Mouse (Mus musculus): ENCODE measurements at regions not wholly inside any gene's neighbourhood (a gene's known extent, or its start where the extent isn't known, plus 50 kb on each side); places are given as distances from the start of the nearest gene placed in this dataset.

DNA sequence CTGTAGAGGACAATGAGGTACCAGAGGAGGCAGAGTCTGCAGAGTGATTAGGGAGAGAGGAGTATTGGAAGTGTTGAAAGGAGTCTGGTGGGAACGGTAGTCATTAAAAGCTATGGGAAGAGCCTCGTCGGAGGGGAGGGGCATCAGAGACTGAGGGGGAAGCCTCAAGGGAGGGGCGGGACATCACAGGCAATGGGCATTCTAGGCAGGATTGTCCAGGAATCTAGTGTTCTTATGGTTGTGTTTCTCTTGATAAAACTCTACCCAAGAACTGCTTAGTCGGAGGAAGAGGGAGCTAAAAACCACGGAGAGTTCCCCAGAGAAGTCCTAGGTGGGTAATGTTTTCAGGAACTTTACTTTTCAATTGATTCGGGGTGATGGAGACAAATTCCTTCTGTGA, 90.2 kb downstream of the Sec23ip start:
- DNase-seq (ENCODE audit: low spot score): no peak

DNA sequence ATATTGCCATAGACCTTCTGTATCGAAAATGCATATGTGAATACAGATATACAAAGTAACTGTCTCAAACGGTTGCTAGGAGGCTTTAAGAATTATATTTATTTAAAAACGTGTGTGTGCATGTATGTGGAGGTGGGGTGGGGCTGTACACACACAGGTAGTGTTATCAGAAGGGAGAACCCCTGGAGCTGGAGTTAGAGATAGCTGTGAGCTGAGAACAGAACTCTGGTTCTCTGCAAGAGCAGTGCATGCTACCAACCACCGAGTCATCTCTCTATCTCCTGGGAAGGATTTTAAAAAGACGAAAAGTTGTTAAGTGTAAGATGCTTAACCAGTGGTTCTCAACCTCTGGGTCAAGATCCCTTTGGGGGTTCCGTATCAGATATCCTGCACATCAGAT, 91.7 kb downstream of the Sec23ip start:
- DNase-seq (ENCODE audit: low spot score): no peak

DNA sequence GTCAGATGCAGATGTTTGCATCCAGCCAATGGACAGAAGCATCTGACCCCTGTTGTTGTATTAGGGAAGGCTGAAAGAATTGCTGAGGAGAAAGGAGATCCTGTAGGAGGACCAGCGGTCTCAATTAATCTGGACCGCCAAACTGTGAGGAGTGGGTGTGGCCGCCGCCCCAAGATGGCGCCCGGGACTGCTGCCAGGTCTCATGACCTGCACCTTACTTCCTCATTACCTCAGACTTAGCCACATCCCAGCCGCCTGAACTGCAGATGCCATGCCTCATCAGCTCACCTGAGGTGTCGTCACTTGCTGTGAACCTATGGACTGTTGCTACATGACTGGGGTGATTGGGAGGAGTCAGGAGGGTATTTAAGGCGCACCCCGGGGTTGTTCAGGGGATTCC, 97.8 kb downstream of the Sec23ip start:
- DNase-seq (ENCODE audit: low spot score): no peak

DNA sequence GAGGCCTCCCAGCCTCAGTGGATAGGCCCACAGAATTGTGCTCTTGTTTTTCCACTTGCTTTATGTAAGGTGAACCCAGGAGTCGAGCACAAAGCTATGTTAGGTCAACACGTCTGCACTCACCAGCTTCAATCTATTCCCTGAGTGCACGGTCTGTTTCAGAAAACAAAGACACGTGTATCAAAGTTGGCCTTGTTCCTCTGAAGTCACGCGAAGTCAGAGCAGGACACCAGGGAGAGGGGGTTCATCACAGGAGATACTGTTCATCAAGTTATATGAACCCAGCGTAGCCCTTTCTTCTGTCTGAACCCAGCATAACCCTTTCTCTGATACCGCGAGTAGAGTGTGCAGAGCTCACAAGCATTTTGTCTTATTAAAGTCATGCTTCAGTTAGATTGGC, 98.8 kb downstream of the Sec23ip start:
- no peak for DNase-seq (ENCODE audit: low spot score)

DNA sequence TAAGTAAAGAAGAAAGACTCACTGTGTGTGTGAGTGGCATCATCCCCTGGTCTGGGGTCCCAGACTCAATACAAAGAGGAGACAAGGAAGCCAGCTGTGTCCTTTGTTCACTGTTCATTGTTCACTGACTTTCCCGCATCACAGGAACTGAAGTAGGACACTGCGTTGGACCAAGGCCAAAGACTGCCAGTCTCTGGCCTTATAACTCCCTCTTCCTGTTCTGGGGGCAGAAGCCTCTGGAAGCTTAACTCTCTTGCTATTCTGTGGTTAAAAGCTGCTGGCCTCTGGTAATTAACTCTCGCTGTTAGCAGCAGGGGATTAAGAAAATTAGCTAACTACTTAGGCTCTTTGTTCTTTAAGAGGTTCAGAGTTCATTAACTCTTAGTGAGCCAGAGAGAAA, 104.5 kb downstream of the Sec23ip start:
- no peak for DNase-seq (ENCODE audit: low spot score)

DNA sequence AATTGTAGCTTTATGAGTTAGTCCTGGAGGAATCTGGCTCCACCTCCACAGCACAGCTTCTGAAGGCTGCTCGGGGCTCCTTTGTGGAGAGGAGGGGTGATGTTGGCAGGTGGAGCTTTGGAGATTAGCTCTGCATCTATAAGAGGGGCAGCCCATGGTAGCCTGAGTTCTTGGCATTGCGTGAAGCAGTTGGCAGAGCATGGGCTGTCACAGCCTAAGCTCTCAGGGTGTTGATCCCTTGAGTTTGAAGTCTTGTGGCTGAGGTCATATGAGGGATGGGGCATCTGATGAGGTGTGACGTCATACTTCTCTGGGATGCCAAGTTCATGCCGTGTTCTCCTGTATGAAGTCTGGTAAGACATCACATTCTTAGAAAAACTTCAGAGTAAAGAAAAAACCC, 109.5 kb downstream of the Sec23ip start:
- no peak for DNase-seq (ENCODE audit: low spot score)

DNA sequence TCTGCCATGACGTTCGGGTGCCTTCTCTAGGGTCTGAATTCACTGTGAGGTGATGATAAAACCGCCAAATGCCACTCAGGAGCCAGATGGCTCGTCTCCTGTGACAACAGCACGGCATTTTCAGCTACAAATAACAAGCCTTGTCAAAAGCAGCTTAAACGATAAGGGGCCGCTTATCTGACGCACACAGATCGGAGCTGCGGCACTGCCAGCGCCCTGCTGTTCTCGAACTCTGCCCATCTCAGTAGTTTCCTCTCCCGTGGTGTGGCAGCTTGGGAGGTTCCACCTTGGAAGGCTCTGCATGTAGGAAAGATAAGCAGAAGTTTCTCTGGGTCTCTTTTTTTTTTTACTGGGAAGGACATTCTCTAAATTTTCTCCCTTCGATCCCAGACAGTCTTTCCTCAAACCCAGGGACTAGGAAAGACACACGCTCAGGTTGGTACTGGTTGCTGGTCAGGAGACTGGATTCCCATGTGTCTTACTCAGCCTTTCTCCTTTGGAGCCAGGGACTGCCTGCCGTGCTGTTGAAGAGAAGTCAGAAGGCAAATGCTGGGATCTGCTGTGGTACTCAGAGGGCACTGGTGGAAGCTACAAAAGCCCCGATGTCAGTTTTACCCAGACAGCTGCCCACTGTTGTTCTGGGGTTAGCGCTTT, 110.1 kb downstream of the Sec23ip start:
- DNase-seq (ENCODE audit: low spot score): no peak

DNA sequence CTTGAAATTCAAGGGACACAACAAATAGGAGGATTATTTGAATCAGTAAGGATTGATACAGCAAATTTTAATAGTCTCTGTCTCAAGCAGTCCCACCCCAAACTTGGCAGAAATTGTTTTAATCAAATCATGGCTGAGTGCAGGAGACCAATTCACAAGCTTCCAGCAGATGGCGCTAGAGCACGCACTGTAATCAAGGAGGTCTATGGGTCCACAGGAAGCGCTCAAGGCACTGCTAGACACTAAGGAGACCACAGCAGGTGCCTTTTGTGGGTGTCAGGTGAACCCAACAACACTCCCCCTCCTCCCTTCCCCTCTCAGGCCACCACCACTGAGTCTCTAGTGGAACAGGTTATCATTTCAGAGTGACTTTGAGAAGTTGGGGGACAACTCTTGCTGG, 115.4 kb downstream of the Sec23ip start:
- peak; percentile 33 for DNase-seq (ENCODE audit: low spot score)

DNA sequence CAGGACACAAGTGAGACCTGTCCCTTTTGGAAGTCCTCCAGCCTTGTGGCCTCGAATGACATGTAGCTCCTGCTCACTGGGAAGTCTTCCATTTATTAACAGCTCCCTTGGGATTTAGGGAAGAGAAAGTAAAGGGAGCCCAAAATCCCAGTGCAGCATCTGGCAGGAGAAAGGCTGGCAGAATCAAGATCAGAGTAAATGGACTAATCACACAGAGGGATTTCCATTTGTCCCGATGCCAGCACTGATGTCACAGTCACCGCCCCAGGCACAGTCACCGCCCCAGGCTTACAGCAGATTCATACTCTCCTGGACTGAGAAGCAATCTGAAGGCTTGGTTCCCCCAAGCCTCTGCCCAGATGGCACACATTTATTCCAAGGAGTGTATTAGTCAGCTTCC, 116.0 kb downstream of the Sec23ip start:
- peak; percentile 9 for DNase-seq (ENCODE audit: low spot score)

DNA sequence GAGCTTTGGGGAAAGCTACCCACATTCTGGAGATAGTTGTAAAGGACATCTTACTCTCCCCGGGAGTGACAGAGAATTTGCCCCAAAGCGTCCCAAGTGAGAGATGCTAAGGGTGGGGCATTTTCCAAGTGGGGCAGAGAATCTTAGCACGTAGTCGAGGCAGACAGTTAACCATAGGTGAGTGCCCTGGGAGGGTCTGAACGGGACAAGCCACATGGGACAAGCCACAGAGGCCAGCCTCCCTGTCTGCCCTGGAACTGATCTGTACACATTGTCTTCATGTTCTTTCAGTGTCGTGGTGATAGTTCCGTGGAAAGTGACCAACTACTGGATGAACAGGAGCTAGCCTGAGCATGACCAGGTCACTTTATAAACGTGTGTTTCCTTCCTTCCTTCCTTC, 116.6 kb downstream of the Sec23ip start:
- DNase-seq (ENCODE audit: low spot score): no peak

DNA sequence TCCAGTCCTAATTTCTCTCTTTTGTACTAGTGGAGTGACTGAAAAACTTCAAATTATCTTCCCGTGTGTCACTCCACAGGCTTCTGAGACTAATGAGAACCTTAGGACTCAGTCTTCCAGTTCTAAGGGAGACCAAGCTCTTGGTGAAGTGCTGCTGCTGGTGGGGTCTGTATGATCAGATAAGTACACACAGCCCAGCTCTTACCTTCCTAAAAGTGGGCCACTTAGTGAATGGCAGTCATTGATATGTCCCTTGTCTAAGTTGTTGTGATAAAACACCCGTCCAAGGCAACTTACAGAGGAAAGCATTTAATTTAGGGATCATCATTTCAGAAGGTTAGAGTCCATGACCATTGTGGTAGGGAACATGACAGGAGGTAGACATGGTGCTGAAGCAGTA, 124.1 kb downstream of the Sec23ip start:
- DNase-seq (ENCODE audit: low spot score): no peak

DNA sequence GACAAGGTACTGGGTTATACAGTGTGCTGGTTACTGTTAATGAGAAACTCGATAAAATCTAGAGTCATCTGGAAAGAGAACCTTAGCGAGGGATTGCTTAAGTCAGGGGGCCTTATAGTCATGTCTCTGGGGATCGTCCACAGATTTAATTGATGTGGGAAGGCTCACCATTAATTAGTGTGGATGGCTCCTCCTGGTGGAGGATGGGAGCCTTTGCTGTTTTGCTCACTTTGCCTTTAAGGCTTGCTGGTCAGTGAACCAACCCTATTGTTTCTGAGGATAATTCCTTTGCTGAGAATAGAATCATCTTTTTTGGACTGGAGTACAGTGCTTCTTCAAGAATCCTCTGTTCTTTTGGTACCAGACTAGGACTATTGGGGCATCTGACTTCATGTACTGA, 139.3 kb downstream of the Sec23ip start:
- DNase-seq (ENCODE audit: low spot score): no peak

DNA sequence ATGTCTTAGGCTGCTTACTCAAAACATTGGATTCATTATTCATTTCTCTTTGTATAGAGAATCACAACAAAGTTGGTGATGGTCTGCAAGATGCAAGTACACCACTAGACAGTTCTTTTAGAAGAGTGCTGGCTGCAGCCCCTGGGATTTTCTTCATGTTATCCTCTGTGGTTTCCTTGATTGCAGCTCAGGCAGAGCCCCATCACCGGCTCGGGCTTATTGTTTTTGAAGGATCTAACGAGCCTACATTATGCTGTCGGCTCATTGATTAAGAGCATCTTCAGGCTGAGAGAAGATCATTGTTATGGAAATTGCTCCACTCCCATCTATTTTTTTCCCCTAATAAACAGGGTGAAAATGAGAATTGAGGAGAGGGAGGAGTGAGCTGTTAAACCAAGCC, 140.8 kb downstream of the Sec23ip start:
- no peak for DNase-seq (ENCODE audit: low spot score)

DNA sequence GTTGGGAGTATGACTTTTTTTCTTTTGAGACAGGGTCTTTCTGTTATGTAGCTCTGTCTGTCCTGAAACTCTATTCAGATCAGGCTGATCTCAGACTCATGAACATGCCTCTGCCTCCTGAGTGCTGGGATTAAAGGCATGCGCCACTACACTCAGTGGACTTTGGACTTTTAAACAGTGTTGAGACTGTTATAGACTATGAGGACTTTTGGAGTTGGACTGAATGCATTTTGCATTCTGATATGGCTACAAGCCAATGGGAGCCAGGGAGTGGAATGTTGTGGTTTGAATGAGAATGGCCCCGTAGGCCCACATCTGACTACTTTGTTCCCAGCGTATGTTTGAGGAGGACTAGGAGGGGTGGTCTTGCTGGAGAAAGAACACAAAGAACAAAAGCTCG, 165.4 kb downstream of the Sec23ip start:
- no peak for DNase-seq (ENCODE audit: low spot score)

DNA sequence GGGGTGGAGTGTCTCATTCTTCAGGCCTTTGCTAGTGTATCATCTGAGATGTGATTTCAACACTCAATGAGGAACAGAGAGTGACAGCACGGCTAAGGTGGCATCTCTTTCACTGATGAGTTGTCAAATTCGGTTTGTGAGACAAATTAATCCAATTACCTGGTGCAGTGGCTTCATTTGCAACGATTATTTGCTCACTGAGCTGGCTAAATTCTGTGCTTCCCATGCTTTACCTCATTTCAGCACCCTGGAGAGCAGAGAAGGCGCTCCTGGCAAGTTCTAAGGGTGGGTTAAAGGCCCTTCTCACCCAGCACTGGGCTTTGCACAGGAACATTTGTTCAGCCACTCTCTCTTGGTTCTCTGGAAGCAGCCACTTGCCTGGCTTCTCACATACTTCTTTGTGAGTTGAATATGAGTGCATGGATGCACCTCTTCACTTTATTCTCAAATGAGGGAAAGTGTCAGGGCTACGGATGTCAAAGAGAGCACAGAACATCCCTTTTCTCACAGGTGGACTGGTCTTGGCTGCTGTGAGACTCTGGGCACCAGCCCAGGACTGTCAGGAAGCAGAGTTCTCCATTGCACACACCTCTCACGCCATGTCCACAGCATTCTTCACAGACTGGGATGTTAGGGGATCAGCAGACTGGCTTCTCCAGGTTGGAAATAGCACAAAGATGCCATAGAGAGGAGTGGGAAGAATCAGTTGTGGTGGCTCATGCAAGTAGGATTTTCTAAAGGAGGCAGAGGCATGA, 193.4 kb downstream of the Sec23ip start:
- peak; percentile 12 for DNase-seq (ENCODE audit: low spot score)

DNA sequence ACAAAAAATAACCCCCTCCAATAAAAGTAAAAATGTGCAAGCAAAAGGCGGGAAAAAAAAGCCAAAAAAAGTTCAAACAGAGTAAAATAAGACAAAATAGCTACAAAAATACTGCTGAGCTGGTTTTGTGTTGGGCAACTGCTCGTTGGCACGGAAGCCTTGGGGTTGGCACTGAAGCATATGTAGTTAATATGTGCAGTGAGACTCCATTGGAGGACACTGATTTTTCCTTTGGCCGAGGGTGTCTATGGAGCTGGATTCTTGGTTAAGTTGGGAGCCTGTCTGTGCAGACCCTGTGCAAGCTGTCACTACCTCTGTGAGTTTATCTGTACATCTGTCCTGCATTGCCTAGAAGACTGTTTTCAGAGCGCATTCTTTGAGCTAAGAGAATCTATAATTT, 215.8 kb downstream of the Sec23ip start:
- DNase-seq (ENCODE audit: low spot score): no peak

DNA sequence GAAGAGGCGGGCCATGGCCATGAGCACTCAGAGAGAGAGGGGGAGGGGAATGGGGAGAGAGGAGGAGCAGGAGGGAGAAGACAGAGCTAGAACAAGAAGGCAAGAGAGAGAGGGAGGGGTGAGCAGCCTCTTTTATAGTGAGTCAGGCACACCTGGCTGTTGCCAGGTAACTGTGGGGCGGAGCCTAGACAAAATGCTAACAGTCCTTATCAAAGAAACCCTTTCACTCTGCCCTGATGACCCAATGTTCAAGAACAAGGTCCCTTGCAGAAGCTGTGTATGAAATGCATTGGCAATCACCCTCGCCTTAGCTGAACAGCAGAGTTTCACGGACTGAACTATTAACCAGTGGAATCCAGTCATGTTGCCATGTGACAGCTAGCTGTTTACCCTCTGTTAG, 235.2 kb downstream of the Sec23ip start:
- DNase-seq (ENCODE audit: low spot score): no peak

DNA sequence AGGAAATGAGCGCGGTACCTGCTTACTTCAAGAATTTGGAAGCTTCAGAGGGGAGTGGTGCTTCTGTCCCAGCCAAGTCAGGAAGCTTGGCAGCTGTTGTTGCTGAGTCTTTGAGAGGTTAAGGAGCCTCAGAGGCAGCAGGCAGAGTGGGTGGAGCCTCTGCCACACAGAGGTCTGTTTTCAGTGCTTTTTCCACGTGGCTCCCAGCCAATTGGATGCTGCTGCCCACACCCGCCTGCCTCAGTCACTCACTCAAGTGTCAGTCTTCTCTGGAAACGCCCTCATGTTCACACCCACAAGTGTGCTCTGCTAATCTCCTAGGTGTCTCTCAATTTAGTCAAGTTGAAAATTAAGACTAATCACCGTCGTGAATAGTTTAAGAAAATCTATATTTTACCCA, 236.1 kb downstream of the Sec23ip start:
- no peak for DNase-seq (ENCODE audit: low spot score)

DNA sequence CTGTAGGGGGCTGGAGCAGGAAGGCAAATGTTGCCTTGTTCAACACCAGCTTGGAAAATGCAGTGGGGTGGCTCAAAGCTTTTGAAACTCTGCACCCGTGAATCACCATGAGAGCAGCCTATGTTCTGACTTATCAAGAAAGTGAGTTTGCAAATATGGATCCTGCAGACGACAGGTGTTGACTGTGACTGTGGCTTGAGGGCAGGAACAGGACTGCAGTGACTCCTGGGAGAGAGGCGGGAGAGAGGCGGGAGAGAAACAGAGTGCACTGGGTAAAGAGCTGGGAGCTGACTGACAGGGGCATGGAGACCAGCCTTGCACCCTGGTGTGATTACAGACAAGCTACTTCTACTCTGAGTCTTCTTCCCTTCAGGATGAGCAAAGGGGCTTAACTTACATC, 254.0 kb downstream of the Sec23ip start:
- no peak for DNase-seq (ENCODE audit: low spot score)

DNA sequence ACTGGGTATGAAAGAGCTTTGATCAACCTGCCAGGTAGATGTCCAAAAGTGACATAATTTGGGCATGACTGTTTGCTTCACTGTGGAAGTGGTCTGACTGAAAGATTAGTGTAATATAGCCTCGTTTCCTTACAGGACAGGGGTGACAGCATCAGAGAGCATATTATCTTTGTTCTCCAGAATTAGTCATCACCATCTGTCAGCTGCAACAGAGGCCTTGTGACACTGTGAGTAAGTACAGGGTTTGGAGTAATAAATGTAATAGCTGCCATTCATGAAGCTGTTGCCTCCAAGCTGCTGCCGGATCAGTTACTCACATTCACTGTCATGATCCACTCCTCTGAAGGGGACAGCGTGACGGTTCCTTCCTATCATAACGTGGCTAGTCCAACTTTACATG, 254.4 kb upstream of the Plpp4 start:
- no peak for DNase-seq (ENCODE audit: low spot score)

DNA sequence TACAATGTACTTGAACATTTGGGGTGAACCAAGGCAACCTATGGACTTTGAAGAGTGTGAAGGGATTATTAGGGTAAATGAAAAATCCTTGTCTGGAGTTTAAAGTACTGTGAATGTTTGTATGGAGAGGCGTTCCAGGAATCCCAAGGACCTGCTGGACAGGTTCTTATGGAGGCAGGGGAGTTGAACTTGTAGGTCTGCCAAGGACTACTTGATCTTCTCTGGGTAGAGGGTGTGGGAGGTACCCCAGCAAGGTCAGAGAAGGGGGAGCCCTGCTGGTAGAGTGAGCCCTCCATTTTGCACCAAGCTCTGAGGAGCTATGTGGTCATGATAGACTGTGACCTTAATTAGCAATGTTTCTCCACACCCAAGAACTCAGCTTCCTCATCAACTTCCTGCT, 253.7 kb upstream of the Plpp4 start:
- no peak for DNase-seq (ENCODE audit: low spot score)

DNA sequence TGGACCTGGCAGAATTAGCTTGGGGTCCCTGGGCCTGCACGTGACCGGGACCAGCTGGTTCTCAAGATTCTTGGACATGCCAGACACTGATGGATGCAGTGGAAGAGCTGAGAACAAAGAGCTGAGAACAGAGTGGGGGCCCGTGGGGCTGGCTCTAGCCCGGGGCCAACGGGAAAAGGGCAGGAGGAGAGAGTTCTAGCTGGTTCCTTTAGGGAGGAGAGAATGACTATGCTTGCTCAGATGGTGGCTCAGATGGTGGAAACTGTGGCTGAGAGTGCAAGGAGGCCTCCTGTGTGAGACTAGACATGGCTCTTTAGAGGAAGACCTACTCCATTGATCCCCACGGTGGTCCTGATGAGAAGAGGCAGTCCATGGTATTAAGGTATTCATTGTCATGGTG, 240.5 kb upstream of the Plpp4 start:
- no peak for DNase-seq (ENCODE audit: low spot score)

DNA sequence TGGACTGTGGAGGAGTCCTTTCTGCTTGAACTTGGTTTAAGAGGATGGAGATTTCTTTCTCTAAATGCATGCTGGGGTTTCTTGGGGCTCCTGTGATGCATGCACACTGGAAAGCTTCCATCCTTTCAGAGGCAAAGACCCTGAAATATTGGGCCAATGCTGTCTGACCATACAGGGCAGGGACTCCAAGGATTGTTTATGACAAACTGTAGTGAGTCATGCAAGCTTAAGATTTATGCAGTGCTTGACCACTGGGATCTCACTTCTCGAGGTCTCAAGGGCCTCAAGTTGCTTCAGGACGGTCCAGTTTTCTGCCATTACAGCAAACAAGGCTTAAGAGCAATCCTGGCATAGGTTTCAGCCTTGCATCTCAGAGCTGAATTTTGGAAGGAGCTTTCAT, 229.7 kb upstream of the Plpp4 start:
- DNase-seq (ENCODE audit: low spot score): no peak

DNA sequence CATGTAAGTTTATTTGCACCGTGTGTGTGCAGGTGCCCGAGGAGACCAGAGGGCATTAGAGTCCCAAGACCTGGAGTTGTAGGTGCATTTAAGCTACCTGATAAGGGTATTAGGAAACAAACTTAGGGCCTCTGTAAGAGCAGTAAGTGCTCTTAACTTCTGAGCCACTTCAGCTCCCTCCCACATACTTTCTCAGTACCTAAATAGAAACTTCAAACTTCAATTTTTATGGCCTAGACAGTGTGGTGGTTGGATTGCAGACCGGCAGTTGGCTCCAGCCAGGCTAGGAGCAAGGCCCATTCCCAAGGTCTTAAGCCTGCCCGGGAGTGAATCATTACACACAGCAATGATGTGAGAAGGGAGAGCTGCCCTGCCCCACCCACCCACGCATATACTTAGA, 208.8 kb upstream of the Plpp4 start:
- no peak for DNase-seq (ENCODE audit: low spot score)

Data from ovary, postnatal 14 days (tissue).